Mouse (Mus musculus) cerebellum, adult 2 months (tissue): ENCODE results near the gene Cap2. TPM values are rescaled to one million over a fixed set of nuclear protein-coding genes. Genes with fewer than 3 reads are reported as not detected.

Experiments used
- DNase-seq, 2 experiments: peaks; one replicate each; pipeline ENCODE4 v3.0.0; 2021
- H3K27ac ChIP-seq: fragments of 200-500 bp; 2 replicates; pipeline ENCODE4 v1.5.1; 2012; ENCODE audit warnings: low read length, control low read depth, inconsistent platforms; ENCODE audit not compliant: insufficient read depth
- H3K27me3 ChIP-seq: fragments of 200-500 bp; 2 replicates; pipeline ENCODE4 v1.6.1; 2012; ENCODE audit warnings: inconsistent platforms, mild to moderate bottlenecking, low read length, moderate library complexity; ENCODE audit not compliant: control insufficient read depth, insufficient read depth
- H3K4me1 ChIP-seq: fragments of 200-500 bp; 2 replicates; pipeline ENCODE4 v1.6.1; 2011; ENCODE audit warnings: low read length; ENCODE audit not compliant: control insufficient read depth, insufficient read depth
- H3K4me3 ChIP-seq: fragments of 200-500 bp; replicated peaks from 2 replicates; pipeline ENCODE3; 2011; ENCODE audit warnings: mild to moderate bottlenecking, low read depth, low read length, control low read depth; ENCODE audit not compliant: insufficient read depth
- CTCF ChIP-seq: fragments of 200-500 bp; IDR thresholded peaks from 2 replicates; pipeline ENCODE4 v1.5.1; 2011; ENCODE audit warnings: low read depth, mild to moderate bottlenecking, control low read depth, low read length, moderate library complexity, borderline replicate concordance; ENCODE audit not compliant: insufficient read depth
- POLR2A ChIP-seq: fragments of 200-500 bp; IDR thresholded peaks from 2 replicates; pipeline ENCODE4 v1.6.1; 2011; ENCODE audit warnings: low read length, control low read depth, borderline replicate concordance; ENCODE audit not compliant: insufficient read depth
- WGBS: fragments of 180-500 bp; shearing (Covaris S2); methylation state at CpG from one replicate; pipeline ENCODE4 v1.1.7; 2018; 5-methylcytosine and 5-hydroxymethylcytosine counted together
- polyA plus RNA-seq: library from polyadenylated mRNA; depleted of rRNA; stranded (reverse); fragments of >200 nt; gene quantifications from 2 replicates; pipeline ENCODE4 v1.2.3, GENCODE M21; 2012

Cap2 gene
- polyA plus RNA-seq, 1 experiment = 80.4 TPM

DNA sequence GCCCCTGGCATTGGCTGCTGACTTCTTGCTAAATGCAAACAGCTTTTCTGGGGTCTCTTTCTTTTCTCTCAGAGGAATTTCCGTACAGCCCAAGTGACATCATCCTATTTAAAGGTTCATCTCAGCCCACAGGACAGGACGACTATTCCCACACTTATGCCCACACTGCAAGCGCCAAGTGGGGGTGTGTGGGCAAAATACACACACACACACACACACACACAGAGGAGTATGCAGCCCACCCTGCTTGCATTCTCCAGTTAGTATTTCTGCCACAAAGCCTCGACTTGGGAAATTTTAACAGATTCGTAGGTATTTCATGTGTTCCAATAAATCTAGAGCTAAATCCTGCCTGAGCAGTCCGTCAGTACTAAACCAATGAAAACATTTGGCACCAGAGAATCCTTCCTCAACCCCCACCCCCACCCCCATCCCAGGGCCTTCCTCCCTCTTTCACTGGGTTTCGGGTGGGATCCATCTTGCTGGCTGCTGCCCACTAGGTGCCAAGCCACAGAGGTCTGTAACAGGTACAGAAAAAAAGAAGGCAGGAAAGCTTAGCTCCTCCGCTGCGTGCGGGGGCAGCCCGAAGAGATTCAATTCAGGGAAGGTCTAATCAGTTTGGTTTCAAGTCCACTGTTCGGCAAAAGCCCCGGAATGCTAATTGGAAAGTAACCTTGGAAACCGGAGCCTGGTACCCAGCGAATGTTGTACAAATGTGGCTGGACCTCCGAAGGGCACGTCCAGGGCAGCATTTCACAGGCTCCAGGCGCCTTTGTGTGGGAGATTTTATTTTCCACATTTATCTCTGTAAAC is 131.9 kb downstream of the Cap2 start:
- WGBS = 37% methylated on average over 18 of the region's 18 CpGs
- no peak overlapping the region for H3K4me3 ChIP-seq

DNA sequence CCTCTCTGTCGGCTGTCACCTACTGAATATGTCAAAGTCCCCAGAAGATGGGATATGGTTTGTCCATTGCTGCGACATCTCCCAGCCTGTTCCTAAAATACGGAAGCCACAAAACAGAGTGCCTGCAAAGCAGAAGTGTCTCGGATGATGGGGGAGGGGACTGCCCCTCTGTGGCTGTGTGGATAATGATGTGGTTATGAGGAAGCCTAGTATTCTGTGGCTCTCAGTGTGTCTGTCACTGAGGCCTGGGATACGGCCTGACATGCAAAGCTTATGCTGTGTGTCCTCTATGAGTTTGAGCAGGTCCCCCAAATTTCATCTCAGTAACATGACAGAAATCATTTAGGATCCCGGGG is 132.5 kb downstream of the Cap2 start:
- peak overlapping the region; percentile 56; the same call in 1 of the 2 replicates for H3K27ac ChIP-seq
- WGBS = 51% methylated on average over 6 of the region's 6 CpGs
- no peak overlapping the region for H3K4me3 ChIP-seq
- TF ChIP-seq POLR2A (no peak), CTCF (no peak)
- H3K4me1 ChIP-seq = no peaks in the 10 kb centered on the region
- no peaks in the 10 kb centered on the region for H3K27me3 ChIP-seq
- DNase-seq = no peak

More for the DNA sequence above, 131.9 kb downstream of the Cap2 start:
- peak overlapping the region; percentile 56; the same call in 1 of the 2 replicates for H3K27ac ChIP-seq
- H3K27me3 ChIP-seq = no peaks in the 10 kb centered on the region
- H3K4me1 ChIP-seq = no peaks in the 10 kb centered on the region
- DNase-seq = peak in 1 of 2 experiments; percentile 32
- TF ChIP-seq CTCF (no peak), POLR2A (no peak)

DNA sequence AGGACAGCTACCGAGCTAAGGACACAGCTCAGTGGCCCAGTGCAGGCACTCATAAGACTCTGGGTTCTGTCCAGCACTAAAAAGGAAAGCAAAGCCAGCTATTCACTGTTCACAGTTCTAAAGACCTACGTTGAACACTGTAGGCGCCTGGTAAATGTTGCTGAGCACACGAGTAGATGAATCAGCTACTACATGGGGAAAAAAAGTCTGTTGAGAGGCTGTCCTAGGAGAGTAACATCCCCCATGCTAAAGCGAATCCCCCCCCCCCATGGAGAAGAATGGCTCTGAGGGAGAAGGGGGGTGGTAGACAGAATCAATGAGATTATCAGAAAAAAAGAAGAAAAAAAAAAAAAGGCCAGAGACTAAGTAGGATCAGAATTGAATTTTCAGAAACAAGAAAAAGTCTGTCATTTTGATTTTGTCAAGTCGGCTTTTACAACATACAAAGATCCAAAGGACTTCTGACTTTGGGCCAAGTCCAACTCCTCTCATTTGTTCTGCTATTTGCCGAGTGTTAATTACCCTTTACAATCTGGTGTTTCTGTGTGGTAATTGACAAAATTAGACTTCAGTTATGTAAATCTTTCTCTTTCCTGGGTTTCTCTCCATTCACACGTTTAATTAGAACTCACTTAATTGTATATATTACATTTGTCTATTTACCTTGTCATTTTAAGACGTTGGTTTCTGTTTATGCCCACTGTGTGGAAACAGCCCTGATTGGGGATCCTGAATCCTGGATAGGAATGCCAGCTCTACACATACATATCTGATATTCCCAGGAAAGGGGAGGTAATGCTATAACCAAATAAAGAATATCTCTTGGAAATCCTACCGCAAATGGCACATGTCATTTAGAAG is 139.2 kb downstream of the Cap2 start:
- WGBS = 75% methylated on average over 10 of the region's 10 CpGs
- Histone ChIP-seq H3K27me3 (no peaks in the 10 kb centered on the region), H3K4me1 (no peaks in the 10 kb centered on the region), H3K4me3 (no peak overlapping the region), H3K27ac (no peak overlapping the region)
- no peak for TF ChIP-seq CTCF
- no peak for TF ChIP-seq POLR2A
- DNase-seq = no peak

DNA sequence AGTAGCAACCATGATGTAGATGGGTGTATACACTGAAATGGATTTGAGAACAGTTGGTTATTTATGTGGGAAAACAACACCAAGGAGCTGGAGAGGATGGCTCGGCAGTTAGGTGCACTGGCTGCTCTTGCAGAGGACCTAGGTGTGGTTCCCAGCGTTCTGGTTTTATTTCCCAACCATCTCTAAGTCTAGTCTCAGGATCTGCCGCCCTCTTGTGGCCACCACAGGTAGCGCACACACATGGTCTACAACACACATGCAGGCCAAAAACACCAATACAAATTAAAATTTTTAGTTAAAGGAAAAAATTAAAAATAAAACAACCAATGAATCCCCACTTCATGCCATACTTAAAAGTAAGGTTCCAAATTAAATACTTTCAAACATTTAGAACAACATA is 140.7 kb downstream of the Cap2 start:
- WGBS = 92% methylated on average over 4 of the region's 4 CpGs
- no peak overlapping the region for H3K4me3 ChIP-seq
- TF ChIP-seq POLR2A = no peak
- peak; percentile 46; the same call in 1 of the 2 replicates for TF ChIP-seq CTCF
- H3K27me3 ChIP-seq = no peaks in the 10 kb centered on the region
- no peak for DNase-seq
- H3K27ac ChIP-seq = no peak overlapping the region
- no peaks in the 10 kb centered on the region for H3K4me1 ChIP-seq

DNA sequence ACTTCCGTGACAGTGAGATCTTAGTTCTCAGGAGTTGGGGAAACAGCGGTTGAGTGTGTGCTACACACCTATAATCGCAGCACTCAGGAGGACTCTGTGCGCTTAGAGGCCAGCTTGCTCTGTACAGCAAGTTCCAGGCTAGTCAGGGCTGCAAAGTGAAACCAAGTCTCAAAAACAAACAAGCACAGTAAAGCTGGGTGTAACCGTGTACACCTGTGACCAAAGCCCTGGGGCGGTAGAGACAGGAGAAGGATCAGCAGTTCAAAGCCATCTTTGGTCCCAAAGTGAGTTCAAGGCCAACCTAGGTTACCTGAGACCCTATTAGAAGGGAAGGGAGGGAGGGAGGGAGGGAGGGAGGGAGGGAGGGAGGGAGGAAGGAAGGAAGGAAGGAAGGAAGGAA is 142.5 kb downstream of the Cap2 start:
- H3K4me1 ChIP-seq = no peaks in the 10 kb centered on the region
- no peak overlapping the region for H3K4me3 ChIP-seq
- no peak for DNase-seq
- no peak overlapping the region for H3K27ac ChIP-seq
- H3K27me3 ChIP-seq = no peaks in the 10 kb centered on the region
- WGBS = 92% methylated on average over 6 of the region's 6 CpGs
- no peak for TF ChIP-seq CTCF

DNA sequence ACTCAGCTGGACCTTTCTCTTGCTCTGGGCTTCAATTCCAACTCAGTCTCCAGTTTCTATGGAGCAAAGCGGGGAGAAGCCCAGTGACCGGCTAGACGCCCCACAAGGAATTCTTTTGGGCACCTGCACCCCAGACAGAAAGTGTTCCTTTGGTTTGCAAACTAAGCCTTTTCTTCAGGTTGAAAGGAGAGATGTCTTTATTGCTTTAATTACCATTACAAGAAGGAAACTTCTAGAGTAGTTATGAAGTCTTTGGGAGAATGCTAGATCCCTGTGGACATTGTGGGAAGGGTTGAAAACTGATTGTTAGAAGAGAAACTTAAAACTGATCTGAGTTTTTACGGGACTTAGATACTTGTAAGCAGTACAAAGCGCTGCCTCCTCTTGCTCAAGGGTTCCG is 143.8 kb downstream of the Cap2 start:
- H3K27ac ChIP-seq = no peak overlapping the region
- H3K4me3 ChIP-seq = no peak overlapping the region
- no peaks in the 10 kb centered on the region for H3K4me1 ChIP-seq
- TF ChIP-seq CTCF = no peak
- no peak for TF ChIP-seq POLR2A
- DNase-seq = no peak
- H3K27me3 ChIP-seq = no peaks in the 10 kb centered on the region
- 81% methylated on average over 6 of the region's 6 CpGs for WGBS

DNA sequence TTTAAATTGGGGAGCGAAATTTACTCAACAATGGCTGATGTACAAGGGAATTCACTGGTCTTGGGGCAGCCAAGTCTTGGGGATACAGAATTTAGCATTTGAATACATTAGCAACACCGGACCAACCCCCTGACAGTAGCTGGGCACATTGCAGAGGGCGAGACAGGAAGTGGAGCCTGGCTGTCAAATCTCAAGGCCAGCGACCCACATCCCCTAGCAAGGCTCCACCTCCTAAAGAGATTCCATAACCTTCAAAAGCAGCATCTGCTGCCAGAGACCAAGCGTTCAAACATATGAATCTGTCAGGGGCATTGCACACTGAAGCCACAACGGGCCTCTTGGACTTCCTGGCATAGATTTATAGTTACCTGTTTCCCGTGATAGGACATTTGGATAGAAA is 150.2 kb downstream of the Cap2 start:
- WGBS = 85% methylated on average over 7 of the region's 7 CpGs
- no peak overlapping the region for H3K27ac ChIP-seq

DNA sequence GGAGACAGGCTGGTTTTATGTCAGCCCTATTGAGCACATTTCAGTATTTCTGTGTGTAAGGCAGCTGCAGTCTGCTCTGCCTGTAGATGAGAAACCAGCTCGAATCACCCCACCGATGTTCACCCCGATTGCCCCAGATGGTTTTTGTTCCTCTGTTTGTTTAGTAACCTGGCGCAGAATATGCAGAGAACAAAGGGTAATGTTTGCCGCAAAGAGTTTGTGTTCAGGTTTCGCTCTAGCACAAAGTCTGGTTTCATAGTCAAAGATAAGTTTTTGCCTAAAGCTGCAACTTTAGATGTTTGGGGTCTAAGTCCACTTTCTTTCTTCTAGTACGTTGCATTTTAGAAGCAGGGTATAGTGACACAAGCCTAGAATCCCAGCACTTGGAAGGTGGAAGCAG is 151.0 kb downstream of the Cap2 start:
- no peak overlapping the region for H3K4me3 ChIP-seq
- H3K27me3 ChIP-seq = no peaks in the 10 kb centered on the region
- no peak overlapping the region for H3K27ac ChIP-seq
- no peak for DNase-seq
- TF ChIP-seq POLR2A (no peak), CTCF (no peak)
- no peaks in the 10 kb centered on the region for H3K4me1 ChIP-seq
- 90% methylated on average over 7 of the region's 7 CpGs for WGBS

More for the DNA sequence above, 150.2 kb downstream of the Cap2 start:
- no peak for TF ChIP-seq CTCF
- no peaks in the 10 kb centered on the region for H3K27me3 ChIP-seq
- H3K4me3 ChIP-seq = no peak overlapping the region
- DNase-seq = no peak
- no peaks in the 10 kb centered on the region for H3K4me1 ChIP-seq
